ENCODE assay signal across 21 mouse cellular contexts in genomic region chr6:30600033-30600432, GRCm38 (mm10). TPM values are rescaled to one million over a fixed set of nuclear protein-coding genes. Genes with fewer than 3 reads are reported as not detected.
A peak's percentile ranks its signal among the peaks of the same experiment; 100 is the strongest.
DNase-seq lines count a peak whose midpoint lies in the region; ATAC-seq and TF ChIP-seq lines count a peak whose summit lies in the region.
"Had no signal": no experiment of that assay in that cellular context is flagged by ENCODE, and none has a peak within 500 bp of the region (broad histone marks: within the 10 kb centered on the region; RNA-seq: fewer than 3 reads in every experiment).

No protein-coding gene starts in this region.

- no peak for ATAC-seq in forebrain, embryonic 11.5 days (replicated peaks; ENCODE audit: low FRiP score)
- no peak for ATAC-seq in forebrain, embryonic 14.5 days
- ATAC-seq in neural tube, embryonic 11.5 days (ENCODE audit: insufficient read depth, low FRiP score, low TSS enrichment): no peak
- ATAC-seq in kidney, postnatal 0 days (replicated peaks; ENCODE audit: low FRiP score, low read depth): no peak
- ATAC-seq: hindbrain, embryonic 16.5 days had no signal

- intact Hi-C loops in left cerebral cortex, postnatal 36 days (cut with DNase I): no loop called here

- H3K36me3 ChIP-seq in forebrain, embryonic 11.5 days (ENCODE audit: control insufficient read depth, insufficient read depth, low read length): no peaks in the 10 kb centered on the region
- no peaks in the 10 kb centered on the region for H3K36me3 ChIP-seq in forebrain, embryonic 14.5 days (ENCODE audit: control insufficient read depth, insufficient read depth, low read length)
- H3K36me3 ChIP-seq in neural tube, embryonic 11.5 days (ENCODE audit: control insufficient read depth, insufficient read depth, low read length): no peaks in the 10 kb centered on the region
- H3K36me3 ChIP-seq in kidney, postnatal 0 days (ENCODE audit: insufficient read depth, low read length): no peaks in the 10 kb centered on the region
- H3K36me3 ChIP-seq: forebrain, embryonic 12.5 days had no signal

- no peaks in the 10 kb centered on the region for H3K4me1 ChIP-seq in forebrain, embryonic 11.5 days (replicated peaks; ENCODE audit: control insufficient read depth, insufficient read depth, low read length)
- H3K4me1 ChIP-seq in forebrain, embryonic 14.5 days (ENCODE audit: control insufficient read depth, insufficient read depth, low read length): no peaks in the 10 kb centered on the region
- H3K4me1 ChIP-seq in neural tube, embryonic 11.5 days (ENCODE audit: control insufficient read depth, insufficient read depth, low read length): peaks cover 12% of the 10 kb centered on the region; the same call in 1 of the 2 replicates
- H3K4me1 ChIP-seq in kidney, postnatal 0 days (replicated peaks; ENCODE audit: insufficient read depth, low read length): no peaks in the 10 kb centered on the region

- no peak for TF ChIP-seq CTCF in kidney, postnatal 0 days (IDR thresholded peaks at IDR 0.05; ENCODE audit: low read depth)

- WGBS in forebrain, embryonic 11.5 days: 68% methylated on average over 3 of the region's 3 CpGs
- WGBS in forebrain, embryonic 14.5 days: 91% methylated on average over 3 of the region's 3 CpGs
- 40% methylated on average over 3 of the region's 3 CpGs for WGBS in neural tube, embryonic 11.5 days
- WGBS in kidney, postnatal 0 days: 33% methylated on average over 3 of the region's 3 CpGs

- no peak overlapping the region for H3K27ac ChIP-seq in forebrain, embryonic 11.5 days (ENCODE audit: low read depth, low read length)
- H3K27ac ChIP-seq in forebrain, embryonic 14.5 days (ENCODE audit: low read depth, low read length): no peak overlapping the region
- H3K27ac ChIP-seq in neural tube, embryonic 11.5 days (ENCODE audit: low read depth, low read length): 0 out of 2 replicates have a peak overlapping the region, but pooled peaks have one; percentile 27
- no peak overlapping the region for H3K27ac ChIP-seq in kidney, postnatal 0 days
- H3K27ac ChIP-seq: forebrain, embryonic 12.5 days; heart, adult 2 months; macrophage had no signal

- H3K9me3 ChIP-seq in forebrain, embryonic 11.5 days (ENCODE audit: control insufficient read depth, low read length): no peaks in the 10 kb centered on the region
- H3K9me3 ChIP-seq in forebrain, embryonic 14.5 days (replicated peaks; ENCODE audit: control insufficient read depth, low read length): no peaks in the 10 kb centered on the region
- no peaks in the 10 kb centered on the region for H3K9me3 ChIP-seq in neural tube, embryonic 11.5 days (ENCODE audit: control insufficient read depth, low read length)
- H3K9me3 ChIP-seq in kidney, postnatal 0 days (replicated peaks; ENCODE audit: low read length): no peaks in the 10 kb centered on the region
- H3K9me3 ChIP-seq: forebrain, embryonic 12.5 days had no signal

- H3K9ac ChIP-seq in forebrain, embryonic 11.5 days (ENCODE audit: low read length): no peak overlapping the region
- H3K9ac ChIP-seq in forebrain, embryonic 14.5 days (ENCODE audit: low read length): no peak overlapping the region
- no peak overlapping the region for H3K9ac ChIP-seq in neural tube, embryonic 11.5 days (ENCODE audit: low read length)
- no peak overlapping the region for H3K9ac ChIP-seq in kidney, postnatal 0 days (ENCODE audit: low read depth, low read length)
- H3K9ac ChIP-seq: forebrain, embryonic 12.5 days had no signal

- no peaks in the 10 kb centered on the region for H3K27me3 ChIP-seq in forebrain, embryonic 11.5 days (ENCODE audit: control insufficient read depth, insufficient read depth, low read length)
- no peaks in the 10 kb centered on the region for H3K27me3 ChIP-seq in forebrain, embryonic 14.5 days (replicated peaks; ENCODE audit: control insufficient read depth, insufficient read depth, low read length)
- no peaks in the 10 kb centered on the region for H3K27me3 ChIP-seq in neural tube, embryonic 11.5 days (ENCODE audit: control insufficient read depth, insufficient read depth, low read length)
- H3K27me3 ChIP-seq in kidney, postnatal 0 days (ENCODE audit: insufficient read depth, low read length): no peaks in the 10 kb centered on the region
- H3K27me3 ChIP-seq: forebrain, embryonic 12.5 days had no signal

- DNase-seq in forebrain, embryonic 11.5 days (ENCODE audit: low spot score): peak; percentile 35
- DNase-seq in forebrain, embryonic 14.5 days (ENCODE audit: low spot score): no peak
- DNase-seq in neural tube, embryonic 11.5 days (ENCODE audit: low spot score): no peak
- no peak for DNase-seq in neural tube, embryonic 10.5 days (ENCODE audit: extremely low spot score, low spot score)
- DNase-seq in kidney, postnatal 0 days (ENCODE audit: low spot score): peak; percentile 86
- DNase-seq in left cerebral cortex, postnatal 36 days (ENCODE audit: low spot score in 2 of 2): no peak
- DNase-seq in lung, postnatal 25 days (ENCODE audit: low spot score): no peak
- DNase-seq: adrenal gland, postnatal 25 days; B cell, adult 2 months; cerebellum, postnatal 14 days; heart, adult 2 months; heart, postnatal 10 days; lung, adult 2 months; midbrain, embryonic 14.5 days; right cerebral cortex, postnatal 14 days; thymus, postnatal 36 days had no signal

- no peak overlapping the region for H3K4me3 ChIP-seq in forebrain, embryonic 11.5 days (ENCODE audit: low read depth, low read length)
- H3K4me3 ChIP-seq in forebrain, embryonic 14.5 days (ENCODE audit: low read depth, low read length): no peak overlapping the region
- no peak overlapping the region for H3K4me3 ChIP-seq in neural tube, embryonic 11.5 days (ENCODE audit: low read depth, low read length)
- H3K4me3 ChIP-seq in kidney, postnatal 0 days (replicated peaks; ENCODE audit: low read depth, low read length): no peak overlapping the region
- H3K4me3 ChIP-seq: forebrain, embryonic 12.5 days; heart, adult 2 months had no signal

- H3K4me2 ChIP-seq in forebrain, embryonic 11.5 days (ENCODE audit: low read depth, low read length, severe bottlenecking): no peak overlapping the region
- no peak overlapping the region for H3K4me2 ChIP-seq in forebrain, embryonic 14.5 days (ENCODE audit: low read length)
- no peak overlapping the region for H3K4me2 ChIP-seq in neural tube, embryonic 11.5 days (ENCODE audit: low read depth)
- no peak overlapping the region for H3K4me2 ChIP-seq in kidney, postnatal 0 days (ENCODE audit: low read length)
- H3K4me2 ChIP-seq: forebrain, embryonic 12.5 days had no signal

RNA-seq across cellular contexts. Expression of gene Cpa5, which starts 10.8 kb away (rescaled TPM):
- polyA plus RNA-seq in forebrain, embryonic 11.5 days (2014; fragmentation: Nextera tagmentation; extraction: Ambion mirVana): 0.15 and 0.72 TPM in 2 replicates
- polyA plus RNA-seq in forebrain, embryonic 14.5 days (2014; fragmentation: Nextera tagmentation; extraction: Ambion mirVana): 0.10 TPM in 2 replicates
- 0.50 TPM in 1 of 2 replicates, not detected in the other for polyA plus RNA-seq in neural tube, embryonic 11.5 days (2014; fragmentation: Nextera tagmentation; extraction: Ambion mirVana)
- 0.27 and 0.28 TPM in 2 replicates for polyA plus RNA-seq in kidney, postnatal 0 days (2015; fragmentation: Nextera tagmentation; extraction: Ambion mirVana)
- not detected for total RNA-seq in left cerebral cortex, postnatal 36 days (2021)
- total RNA-seq: adrenal gland, postnatal 25 days; heart, adult 2 months; heart, postnatal 10 days; layer of hippocampus, postnatal 25 days had no signal
- polyA plus RNA-seq: heart, adult 2 months; large intestine, adult 2 months; lung, adult 2 months; macrophage; midbrain, embryonic 14.5 days had no signal

RNA-seq across cellular contexts. Expression of gene Cpa4, which starts 31.9 kb away (rescaled TPM):
- 5.4 and 5.6 TPM in 2 replicates for polyA plus RNA-seq in forebrain, embryonic 11.5 days (2014; fragmentation: Nextera tagmentation; extraction: Ambion mirVana)
- polyA plus RNA-seq in forebrain, embryonic 14.5 days (2014; fragmentation: Nextera tagmentation; extraction: Ambion mirVana): 2.3 and 2.8 TPM in 2 replicates
- 2.1 and 3.6 TPM in 2 replicates for polyA plus RNA-seq in neural tube, embryonic 11.5 days (2014; fragmentation: Nextera tagmentation; extraction: Ambion mirVana)
- polyA plus RNA-seq in kidney, postnatal 0 days (2015; fragmentation: Nextera tagmentation; extraction: Ambion mirVana): 0.05 TPM in 1 of 2 replicates, not detected in the other
- under 1 TPM; 0.18 to 0.25 TPM for total RNA-seq in left cerebral cortex, postnatal 36 days (2021)
- total RNA-seq: heart, adult 2 months; layer of hippocampus, postnatal 25 days had no signal
- polyA plus RNA-seq: heart, adult 2 months; large intestine, adult 2 months; macrophage had no signal

RNA-seq across cellular contexts. Expression of gene Cpa1, which starts 39.0 kb away (rescaled TPM):
- polyA plus RNA-seq in forebrain, embryonic 11.5 days (2014; fragmentation: Nextera tagmentation; extraction: Ambion mirVana): 0.16 TPM in 1 of 2 replicates, not detected in the other
- polyA plus RNA-seq in forebrain, embryonic 14.5 days (2014; fragmentation: Nextera tagmentation; extraction: Ambion mirVana): 0.58 and 1.5 TPM in 2 replicates
- polyA plus RNA-seq in neural tube, embryonic 11.5 days (2014; fragmentation: Nextera tagmentation; extraction: Ambion mirVana): 0.35 TPM in 1 of 2 replicates, not detected in the other
- 0.53 and 0.55 TPM in 2 replicates for polyA plus RNA-seq in kidney, postnatal 0 days (2015; fragmentation: Nextera tagmentation; extraction: Ambion mirVana)
- total RNA-seq in left cerebral cortex, postnatal 36 days (2021): not detected
- total RNA-seq: adrenal gland, postnatal 25 days; layer of hippocampus, postnatal 25 days had no signal
- polyA plus RNA-seq: forebrain, embryonic 12.5 days; macrophage had no signal

RNA-seq across cellular contexts. Expression of gene Cpa2, which starts 58.7 kb away (rescaled TPM):
- 4.0 TPM in 2 replicates for polyA plus RNA-seq in forebrain, embryonic 11.5 days (2014; fragmentation: Nextera tagmentation; extraction: Ambion mirVana)
- polyA plus RNA-seq in forebrain, embryonic 14.5 days (2014; fragmentation: Nextera tagmentation; extraction: Ambion mirVana): 4.5 and 5.4 TPM in 2 replicates
- 11.3 and 13.1 TPM in 2 replicates for polyA plus RNA-seq in neural tube, embryonic 11.5 days (2014; fragmentation: Nextera tagmentation; extraction: Ambion mirVana)
- polyA plus RNA-seq in kidney, postnatal 0 days (2015; fragmentation: Nextera tagmentation; extraction: Ambion mirVana): 11.5 and 12.4 TPM in 2 replicates
- 1 to 10 TPM in 1 of 2 experiments, under 1 TPM in 1; 0.70 to 3.1 TPM for total RNA-seq in left cerebral cortex, postnatal 36 days (2021)
- total RNA-seq: heart, adult 2 months had no signal

Comparison
In these comparisons a context has a peak if more than half of its experiments do, and no peak if none do; other contexts are left out.
1. DNase-seq: peak in forebrain, embryonic 11.5 days (single experiment) and kidney, postnatal 0 days (single experiment); none in forebrain, embryonic 14.5 days (single experiment), neural tube, embryonic 11.5 days (single experiment), neural tube, embryonic 10.5 days (single experiment), left cerebral cortex, postnatal 36 days (0 of 2) and lung, postnatal 25 days (single experiment).